Mouse (Mus musculus) CD4-positive, CD25-positive, alpha-beta regulatory T cell, adult 2 months (primary cell): ENCODE data around the gene Slc25a45.

Experiments used
- DNase-seq: peaks from one replicate; pipeline ENCODE4 v3.0.0-alpha.2; 2012; ENCODE audit warnings: low read depth, low spot score

The Slc25a45 gene

GRCm38 (mm10) chr19:5840086-5840889, 37.3 kb upstream of the Slc25a45 start:
- DNase-seq, result no peak

- no peak for DNase-seq
These were observed 36.7 kb upstream of the Slc25a45 start for GRCm38 (mm10) chr19:5840890-5841388.

DNA sequence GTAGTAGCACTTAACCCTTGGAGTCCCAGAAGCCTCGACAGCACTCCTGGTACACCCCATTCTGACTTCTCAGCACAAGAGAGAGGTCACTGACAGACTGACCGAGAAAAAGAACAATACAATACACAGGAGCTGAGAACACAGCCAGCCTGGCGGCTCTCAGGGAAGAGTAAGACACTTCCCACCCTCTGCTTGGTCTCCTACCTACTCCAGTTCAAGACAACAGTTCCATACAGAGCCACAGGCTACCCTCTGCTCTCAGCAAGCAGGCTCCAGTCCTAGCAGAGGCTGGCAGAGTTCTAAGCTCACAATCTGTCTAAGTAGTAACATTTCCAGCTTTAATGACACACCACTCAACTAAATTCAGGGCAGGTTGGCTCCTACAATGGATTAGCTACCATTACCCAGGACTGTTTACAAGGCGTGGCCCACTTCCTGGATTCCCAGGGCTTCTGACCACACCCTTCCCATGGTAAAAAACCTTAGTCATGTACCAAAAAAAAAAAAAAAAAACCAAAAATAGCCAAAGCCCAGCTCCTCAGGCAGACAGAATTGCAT, 36.1 kb upstream of the Slc25a45 start:
- peak; percentile 35 for DNase-seq

- peak; percentile 38 for DNase-seq
These were observed 35.4 kb upstream of the Slc25a45 start for GRCm38 (mm10) chr19:5841999-5842784.

DNA sequence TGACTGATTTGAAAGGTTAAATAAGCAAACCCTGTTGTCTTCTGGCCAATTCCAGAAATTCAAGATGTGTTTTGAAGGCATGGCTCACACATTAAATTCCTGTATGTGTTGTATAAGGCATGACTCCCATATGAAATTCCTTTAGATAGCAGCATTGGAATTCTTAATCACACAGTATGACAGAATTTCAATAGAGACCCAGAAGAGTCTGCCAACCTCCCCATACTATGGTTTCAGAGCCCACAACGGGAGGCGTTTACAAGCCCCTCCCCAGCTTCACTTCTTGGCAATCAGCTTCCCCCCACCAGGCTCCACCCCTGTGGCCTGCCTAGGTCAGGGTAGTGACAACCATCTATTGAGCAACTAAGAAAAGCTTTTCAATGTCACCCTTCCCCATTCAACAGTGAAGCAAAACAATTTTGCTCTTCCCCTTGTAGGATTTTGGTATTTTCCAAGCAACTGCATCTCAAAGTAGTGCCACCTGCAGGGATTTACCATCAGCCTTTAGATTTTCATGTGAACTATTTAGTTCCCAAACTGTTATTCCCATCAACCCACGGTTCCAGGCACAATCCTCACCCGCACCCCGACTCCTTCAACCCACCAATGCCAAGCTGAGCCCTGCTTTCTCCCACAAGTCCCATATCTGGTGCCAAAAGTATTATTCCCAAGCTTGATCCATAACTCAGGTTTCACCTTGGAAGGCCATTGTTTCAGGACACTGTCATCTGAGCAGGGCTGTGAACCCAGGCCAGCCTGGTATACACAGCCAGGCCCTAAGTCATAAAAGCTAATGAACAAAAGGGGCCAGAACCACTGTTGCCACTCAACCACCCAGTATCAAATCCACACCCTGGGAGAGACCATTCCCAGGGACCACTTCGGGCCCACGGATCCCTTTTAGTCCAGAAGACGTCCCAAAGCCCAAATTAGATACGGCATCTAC, 34.5 kb upstream of the Slc25a45 start:
- DNase-seq, result peak; percentile 66

- peak; percentile 63 for DNase-seq
These were observed 33.6 kb upstream of the Slc25a45 start for GRCm38 (mm10) chr19:5843781-5844691.

DNA sequence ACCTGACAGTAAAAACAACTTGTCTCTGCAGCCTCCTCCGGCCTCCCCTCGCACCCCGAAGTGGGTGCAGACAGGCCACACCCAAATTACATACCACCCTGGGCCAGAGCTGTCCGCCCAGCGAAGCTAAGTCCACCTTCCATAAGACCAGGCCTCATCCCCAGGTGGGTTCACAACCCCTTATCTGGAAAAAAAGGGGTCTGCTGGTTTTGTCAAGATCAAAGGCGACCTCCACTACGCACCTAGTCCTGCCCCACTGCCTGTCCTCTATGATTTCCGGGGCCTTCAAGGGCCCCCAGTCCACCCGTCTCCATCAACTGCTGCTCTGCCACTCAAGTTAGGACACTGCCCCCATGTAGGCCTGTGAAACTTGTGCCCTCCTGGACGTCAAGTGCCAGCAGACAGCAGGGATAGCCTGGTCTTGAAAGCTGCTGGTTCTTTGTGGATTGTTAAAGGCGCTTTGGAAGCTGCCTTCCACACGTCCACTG, 32.7 kb upstream of the Slc25a45 start:
- no peak for DNase-seq

DNA sequence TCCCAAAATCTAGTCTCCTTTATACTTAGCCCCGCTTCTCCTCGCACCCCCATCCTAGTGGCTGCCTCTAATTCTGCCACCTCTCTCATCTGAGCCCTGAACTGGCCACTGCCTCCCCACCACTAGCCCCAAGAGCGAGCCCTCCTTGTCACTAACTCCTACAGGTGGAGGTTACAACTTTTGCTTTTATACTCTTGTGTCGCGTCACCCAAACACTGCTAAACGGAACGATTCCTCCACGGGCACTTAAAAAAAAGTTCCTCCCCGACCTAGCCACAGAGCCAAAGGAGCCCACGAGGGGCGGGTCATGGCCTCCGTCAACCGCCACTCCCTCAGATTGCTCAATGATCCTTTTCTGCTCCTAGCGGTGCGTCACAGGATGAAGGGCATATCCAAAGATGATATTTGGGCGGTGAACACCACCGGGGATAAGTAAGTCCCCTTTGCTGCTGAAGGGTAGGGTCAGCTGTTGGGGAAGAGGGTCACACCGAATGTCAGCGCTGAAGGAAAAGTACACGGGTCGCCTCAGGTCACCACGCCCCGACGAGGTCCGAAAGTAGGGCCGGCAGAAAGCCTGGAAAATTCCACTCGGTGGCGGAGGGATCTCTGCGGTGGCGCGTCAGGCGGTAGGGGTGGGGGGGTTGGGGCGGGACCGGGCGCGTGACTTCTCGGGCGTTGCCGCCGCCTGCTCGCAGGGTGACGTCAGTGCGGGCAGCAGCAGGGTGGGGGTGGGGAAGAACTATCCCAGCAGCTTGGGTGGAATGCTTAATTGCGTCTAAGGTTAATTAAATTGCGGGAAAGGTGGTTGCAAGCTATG, 32.1 kb upstream of the Slc25a45 start:
- peak; percentile 98 for DNase-seq

DNA sequence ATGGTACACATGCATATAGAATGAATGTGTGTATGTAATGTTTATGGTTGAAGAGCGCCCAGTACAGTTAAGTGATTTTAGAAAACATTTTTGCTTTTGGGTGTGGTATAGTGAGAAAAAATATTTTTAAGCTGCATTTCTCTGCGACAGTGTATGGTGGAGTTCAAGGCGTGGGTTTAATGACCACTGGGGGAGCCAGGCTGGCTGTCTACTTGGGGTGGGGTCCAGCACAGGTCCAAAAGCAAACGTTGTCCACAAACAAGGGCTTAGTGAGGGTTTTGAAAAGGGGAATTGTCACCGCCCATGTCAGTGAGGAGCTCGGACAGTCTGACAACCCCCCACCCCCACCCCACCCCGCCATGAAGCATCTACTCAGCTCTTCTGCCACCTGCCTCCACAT, 31.5 kb upstream of the Slc25a45 start:
- DNase-seq, result no peak

DNA sequence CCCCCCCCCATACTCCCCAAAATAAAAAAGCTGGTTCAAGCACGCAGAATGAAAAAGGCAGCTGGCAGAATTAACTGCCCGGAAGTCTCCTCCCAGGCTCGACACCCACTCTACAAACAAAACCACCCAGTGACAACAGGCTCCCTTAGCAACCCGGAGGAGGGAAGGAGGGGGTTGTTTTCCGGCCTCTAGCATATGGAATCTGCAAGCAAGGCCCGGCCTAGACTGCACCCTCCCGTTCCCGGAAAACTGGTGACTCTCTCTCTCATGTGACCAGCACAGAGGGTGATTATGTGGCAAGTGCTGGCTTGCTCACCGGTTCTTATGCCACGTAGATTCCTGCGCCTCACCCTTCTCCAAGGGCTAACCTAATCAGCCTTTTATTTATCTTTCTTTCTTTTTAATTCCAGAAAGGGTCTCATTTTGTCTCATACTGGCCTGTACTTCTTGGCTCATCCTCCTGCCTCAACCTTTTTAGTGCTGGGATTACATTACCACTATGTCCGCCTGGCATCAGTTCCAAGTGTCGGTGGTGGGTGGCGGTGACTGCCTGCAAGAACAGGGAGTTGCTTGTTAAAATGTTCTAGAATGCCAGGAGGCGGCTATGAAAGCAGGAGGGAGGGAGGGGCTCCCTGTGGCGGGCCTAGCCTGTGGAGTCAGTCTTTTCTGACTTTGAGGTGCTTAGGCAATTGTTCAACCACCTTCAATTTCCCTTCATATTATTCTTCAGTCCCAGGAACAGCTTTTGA, 30.9 kb upstream of the Slc25a45 start:
- peak; percentile 72 for DNase-seq

GRCm38 (mm10) chr19:5847306-5847796, 30.3 kb upstream of the Slc25a45 start:
- no peak for DNase-seq

DNA sequence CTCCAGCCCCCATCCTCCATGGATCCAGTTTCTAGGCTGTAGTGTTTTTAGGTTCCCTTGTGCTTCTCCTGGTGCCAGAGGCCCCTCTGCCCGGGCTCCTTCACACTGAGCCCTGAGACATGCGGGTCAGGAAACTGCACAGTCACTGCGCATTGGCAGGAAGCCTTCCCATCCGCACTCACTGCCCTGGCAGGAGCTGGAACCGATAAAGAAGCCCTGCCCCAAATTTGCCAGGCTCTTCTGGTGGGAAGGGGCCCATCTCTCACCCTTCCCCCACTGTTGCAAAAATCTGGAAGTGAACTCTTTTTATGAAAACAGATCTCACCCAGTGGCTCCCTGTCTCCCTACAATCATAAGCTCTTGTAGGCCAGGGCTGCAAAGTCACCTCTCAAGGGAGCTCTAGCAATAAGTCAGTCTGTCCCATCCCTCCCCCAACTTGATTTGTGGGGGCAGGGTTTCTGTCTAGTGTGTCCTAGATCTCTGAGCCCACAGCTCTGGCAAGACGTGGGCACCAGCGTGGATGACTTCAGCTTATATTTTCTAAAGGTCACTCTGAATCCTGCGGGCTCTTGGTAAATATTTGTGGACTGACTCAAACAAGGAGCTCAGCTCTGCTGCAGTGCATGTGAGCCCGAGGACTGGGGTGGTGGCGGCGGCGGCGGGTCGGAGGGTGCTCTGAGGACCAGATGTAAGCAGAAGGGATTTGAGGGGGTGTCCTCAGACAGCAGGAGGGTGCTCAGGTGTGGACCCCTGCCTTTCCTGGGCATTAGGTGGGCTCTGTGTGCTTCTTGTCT, 29.4 kb upstream of the Slc25a45 start:
- peak; percentile 36 for DNase-seq

DNA sequence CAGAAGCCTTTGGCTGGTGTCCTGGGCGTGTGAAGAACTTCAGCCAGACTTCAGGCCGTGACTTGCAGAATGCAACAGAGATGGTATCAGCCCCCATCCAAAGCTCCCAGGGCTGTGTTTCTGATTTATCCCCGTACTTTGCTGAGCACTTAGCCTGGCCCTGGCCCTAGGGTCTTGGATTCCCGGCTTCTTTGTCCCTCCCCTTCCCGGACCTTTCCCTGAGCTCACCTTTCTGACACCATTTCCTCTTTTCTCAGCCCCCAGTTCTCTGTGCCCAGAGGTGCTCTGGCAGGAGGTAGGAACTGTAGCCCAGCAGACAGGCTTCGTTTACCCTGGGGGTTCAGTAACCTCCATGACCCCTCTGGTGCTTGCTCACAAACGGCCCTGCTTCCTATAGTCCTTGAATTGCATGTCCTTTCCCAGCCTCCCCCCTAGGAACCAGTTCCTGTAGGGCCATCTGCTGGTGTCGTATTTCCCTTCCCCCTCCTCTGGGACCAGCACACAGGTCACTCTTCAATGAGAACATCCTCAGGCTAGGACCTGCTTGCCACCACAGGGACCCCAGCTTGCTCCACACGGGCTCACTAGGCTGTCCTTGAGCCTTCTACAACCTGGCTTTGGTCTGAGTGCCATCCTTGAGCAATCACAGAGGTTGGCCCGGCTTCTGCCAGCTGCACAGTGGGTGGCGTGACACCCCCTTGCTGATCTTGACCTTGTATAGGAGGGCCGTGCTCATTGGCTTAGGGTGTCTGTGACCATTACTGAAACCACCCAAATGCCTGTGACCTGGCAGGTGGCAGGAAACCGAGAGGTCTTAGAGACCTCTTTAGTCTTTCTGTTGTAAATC, 28.6 kb upstream of the Slc25a45 start:
- DNase-seq, result peak; percentile 27

DNA sequence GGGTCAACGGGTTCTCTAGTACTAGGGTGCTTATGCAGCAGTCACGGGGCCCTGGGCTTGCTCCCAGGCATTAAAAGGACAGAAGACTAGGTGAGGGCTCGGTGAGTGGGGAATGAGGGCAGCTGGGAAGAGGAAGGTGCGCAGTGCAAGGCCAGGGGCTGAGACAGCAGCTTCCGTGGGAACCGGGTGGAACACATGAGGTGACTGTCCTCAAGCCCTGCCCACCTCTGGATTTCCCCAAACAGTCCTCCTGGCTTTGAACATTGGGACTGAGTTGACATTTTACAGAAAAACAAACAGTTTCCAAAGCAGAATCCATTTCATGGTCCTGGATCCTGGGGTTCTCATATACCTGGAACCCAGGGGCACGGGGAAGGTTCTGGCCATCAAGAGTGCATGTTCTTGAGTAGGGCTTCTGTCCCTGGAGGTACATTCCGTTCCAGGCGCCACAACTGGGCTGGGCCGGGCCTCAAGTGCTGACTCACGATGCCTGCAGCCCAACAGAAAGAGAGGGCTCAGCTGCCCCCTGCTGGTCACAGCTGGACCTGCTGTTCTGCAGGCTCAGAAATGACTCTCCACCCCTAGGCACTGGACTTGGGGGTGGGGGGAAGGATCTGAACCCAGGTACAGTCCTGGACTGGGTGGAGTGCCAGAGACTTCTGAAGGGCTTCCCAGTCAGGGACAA, 27.6 kb upstream of the Slc25a45 start:
- peak; percentile 95 for DNase-seq

- no peak for DNase-seq
These were observed 26.7 kb upstream of the Slc25a45 start for GRCm38 (mm10) chr19:5850860-5851259.

GRCm38 (mm10) chr19:5851481-5851971, 26.1 kb upstream of the Slc25a45 start:
- peak; percentile 27 for DNase-seq
